Comparison of ENCODE assay signal across 22 mouse cellular contexts in genomic region chr11:119816798-119817361, GRCm38 (mm10).
DNase-seq lines count a peak whose midpoint lies in the region; ATAC-seq and TF ChIP-seq lines count a peak whose summit lies in the region.
"Had no signal": no experiment of that assay in that cellular context is flagged by ENCODE, and none has a peak within 500 bp of the region (broad histone marks: within the 10 kb centered on the region; RNA-seq: fewer than 3 reads in every experiment).

No protein-coding gene starts in this region.

- H3K4me1 ChIP-seq in forebrain, embryonic 15.5 days, result peaks cover 10% of the 10 kb centered on the region; the same call in 1 of the 2 replicates
- H3K4me1 ChIP-seq in forebrain, embryonic 16.5 days (replicated peaks; ENCODE audit: control insufficient read depth, insufficient read depth, low read length), result peaks cover 8% of the 10 kb centered on the region; the same call in 1 of the 2 replicates
- H3K4me1 ChIP-seq in heart, postnatal 0 days (ENCODE audit: control insufficient read depth, insufficient read depth), result peaks cover 13% of the 10 kb centered on the region
- no peaks in the 10 kb centered on the region for H3K4me1 ChIP-seq in kidney, adult 2 months (ENCODE audit: control insufficient read depth, insufficient read depth, low read length)
- H3K4me1 ChIP-seq: midbrain, embryonic 13.5 days; stomach, embryonic 15.5 days had no signal

- no peaks in the 10 kb centered on the region for H3K79me3 ChIP-seq in C2C12 (ENCODE audit: low read depth)

- H3K27ac ChIP-seq in forebrain, embryonic 15.5 days (replicated peaks), result 0 out of 2 replicates have a peak overlapping the region, but pooled peaks have one; percentile 23
- H3K27ac ChIP-seq in forebrain, embryonic 16.5 days (ENCODE audit: low read length), result no peak overlapping the region
- H3K27ac ChIP-seq in heart, postnatal 0 days (ENCODE audit: low read depth), result peak overlapping the region; percentile 23; the same call in 1 of the 2 replicates
- H3K27ac ChIP-seq in macrophage, result peak overlapping the region; percentile 50
- no peak overlapping the region for H3K27ac ChIP-seq in kidney, adult 2 months (ENCODE audit: insufficient read depth, low read depth, low read length)
- H3K27ac ChIP-seq: hindbrain, embryonic 14.5 days; limb, embryonic 10.5 days; midbrain, embryonic 13.5 days; neural tube, embryonic 13.5 days; stomach, embryonic 15.5 days had no signal

- no peak overlapping the region for H3K4me2 ChIP-seq in forebrain, embryonic 15.5 days (replicated peaks)
- H3K4me2 ChIP-seq in forebrain, embryonic 16.5 days (ENCODE audit: low read length), result no peak overlapping the region
- H3K4me2 ChIP-seq in heart, postnatal 0 days (ENCODE audit: low read depth, low read length), result no peak overlapping the region
- H3K4me2 ChIP-seq: hindbrain, embryonic 14.5 days; midbrain, embryonic 13.5 days; neural tube, embryonic 13.5 days; stomach, embryonic 15.5 days had no signal

- intact Hi-C loops in heart, postnatal 14 days (cut with DNase I), result no loop called here

- ATAC-seq in forebrain, embryonic 15.5 days (replicated peaks), result no peak
- no peak for ATAC-seq in forebrain, embryonic 16.5 days
- ATAC-seq in heart, postnatal 0 days (ENCODE audit: insufficient read depth, low read depth), result peak; percentile 40
- ATAC-seq: inflammation-experienced regulatory T-cells, adult 6 months; midbrain, embryonic 13.5 days had no signal

- no peak for TF ChIP-seq CTCF in heart, postnatal 0 days (IDR thresholded peaks at IDR 0.05; ENCODE audit: low read depth)
- TF ChIP-seq CTCF in C2C12 (IDR thresholded peaks at IDR 0.05; ENCODE audit: control insufficient read depth, insufficient read depth, insufficient read length), result no peak
- TF ChIP-seq CTCF in kidney, adult 2 months (conservative IDR thresholded peaks at IDR 0.05; ENCODE audit: insufficient read depth, insufficient read length, low read depth, low read length), result no peak

- TF ChIP-seq POLR2A in kidney, adult 2 months (IDR thresholded peaks at IDR 0.05; ENCODE audit: low read depth, low read length), result no peak

- H3K9ac ChIP-seq in forebrain, embryonic 15.5 days (replicated peaks), result no peak overlapping the region
- H3K9ac ChIP-seq in forebrain, embryonic 16.5 days (replicated peaks; ENCODE audit: low read depth, low read length), result no peak overlapping the region
- H3K9ac ChIP-seq in heart, postnatal 0 days (replicated peaks; ENCODE audit: low read depth, low read length), result no peak overlapping the region
- H3K9ac ChIP-seq: hindbrain, embryonic 14.5 days; midbrain, embryonic 13.5 days; neural tube, embryonic 13.5 days; stomach, embryonic 15.5 days had no signal

- H3ac ChIP-seq in C2C12 (ENCODE audit: control insufficient read depth, insufficient read length, low read depth), result peak overlapping the region; percentile 9

- H3K4me3 ChIP-seq in forebrain, embryonic 15.5 days, result no peak overlapping the region
- H3K4me3 ChIP-seq in forebrain, embryonic 16.5 days (replicated peaks; ENCODE audit: low read length), result no peak overlapping the region
- no peak overlapping the region for H3K4me3 ChIP-seq in heart, postnatal 0 days (ENCODE audit: low read depth, low read length)
- H3K4me3 ChIP-seq in C2C12 (ENCODE audit: insufficient read depth, poor library complexity, severe bottlenecking) (no peak overlapping the region), macrophage (ENCODE audit: inconsistent target) (no peak overlapping the region)
- no peak overlapping the region for H3K4me3 ChIP-seq in kidney, adult 2 months (ENCODE audit: insufficient read depth, low read depth, low read length)
- H3K4me3 ChIP-seq: limb, embryonic 10.5 days; midbrain, embryonic 13.5 days; neural tube, embryonic 13.5 days; stomach, embryonic 15.5 days had no signal

- peaks cover 14% of the 10 kb centered on the region for H3K79me2 ChIP-seq in C2C12 (ENCODE audit: control insufficient read depth, insufficient read depth)
- no peaks in the 10 kb centered on the region for H3K79me2 ChIP-seq in macrophage (ENCODE audit: inconsistent target)

- DNase-seq in heart, postnatal 0 days (ENCODE audit: low spot score), result no peak
- no peak for DNase-seq in heart, postnatal 14 days
- no peak for DNase-seq in kidney, adult 2 months
- DNase-seq: adrenal gland, postnatal 10 days; B cell, adult 2 months; cerebellum, adult 8-10 months; cerebellum, postnatal 36 days; gastrocnemius, postnatal 10 days; heart, postnatal 36 days; kidney, adult 18-20 months; kidney, postnatal 10 days; thymus, postnatal 25 days had no signal

- H3K9me3 ChIP-seq in forebrain, embryonic 15.5 days, result no peaks in the 10 kb centered on the region
- no peaks in the 10 kb centered on the region for H3K9me3 ChIP-seq in forebrain, embryonic 16.5 days (ENCODE audit: control insufficient read depth, low read length)
- H3K9me3 ChIP-seq in heart, postnatal 0 days (replicated peaks; ENCODE audit: control insufficient read depth, low read length), result no peaks in the 10 kb centered on the region
- H3K9me3 ChIP-seq: limb, embryonic 10.5 days; midbrain, embryonic 13.5 days; neural tube, embryonic 13.5 days; stomach, embryonic 15.5 days had no signal

- peaks cover 6% of the 10 kb centered on the region for H3K36me3 ChIP-seq in forebrain, embryonic 15.5 days
- no peaks in the 10 kb centered on the region; the same call in 1 of the 2 replicates for H3K36me3 ChIP-seq in forebrain, embryonic 16.5 days (ENCODE audit: control insufficient read depth, insufficient read depth)
- peaks cover 41% of the 10 kb centered on the region for H3K36me3 ChIP-seq in heart, postnatal 0 days (replicated peaks; ENCODE audit: control insufficient read depth, insufficient read depth, low read length)
- peaks cover 51% of the 10 kb centered on the region for H3K36me3 ChIP-seq in C2C12 (ENCODE audit: control insufficient read depth, insufficient read depth)
- peaks cover 13% of the 10 kb centered on the region; the same call in 1 of the 2 replicates for H3K36me3 ChIP-seq in macrophage (ENCODE audit: inconsistent target)
- no peaks in the 10 kb centered on the region for H3K36me3 ChIP-seq in kidney, adult 2 months (ENCODE audit: control insufficient read depth, insufficient read depth, low read length)

- WGBS in forebrain, embryonic 15.5 days, result 68% methylated on average over 14 of the region's 14 CpGs
- 62% methylated on average over 14 of the region's 14 CpGs for WGBS in forebrain, embryonic 16.5 days
- 39% methylated on average over 14 of the region's 14 CpGs for WGBS in heart, postnatal 0 days
- WGBS in macrophage (ENCODE audit: missing documents), result 86% methylated on average over 13 of the region's 14 CpGs
- WGBS in kidney, adult 2 months, result 85% methylated on average over 14 of the region's 14 CpGs

- no peaks in the 10 kb centered on the region for H3K27me3 ChIP-seq in forebrain, embryonic 15.5 days
- no peaks in the 10 kb centered on the region for H3K27me3 ChIP-seq in forebrain, embryonic 16.5 days (replicated peaks; ENCODE audit: control insufficient read depth, insufficient read depth, low read length)
- H3K27me3 ChIP-seq in heart, postnatal 0 days (ENCODE audit: control insufficient read depth, insufficient read depth, low read length), result no peaks in the 10 kb centered on the region
- H3K27me3 ChIP-seq in C2C12 (ENCODE audit: control insufficient read depth, insufficient read depth, insufficient read length), result no peaks in the 10 kb centered on the region
- H3K27me3 ChIP-seq in kidney, adult 2 months (replicated peaks; ENCODE audit: control insufficient read depth, insufficient read depth, low read length), result no peaks in the 10 kb centered on the region
- H3K27me3 ChIP-seq: midbrain, embryonic 13.5 days; neural tube, embryonic 13.5 days; stomach, embryonic 15.5 days had no signal

- TF ChIP-seq EP300 in heart, postnatal 0 days (IDR thresholded peaks at IDR 0.05; ENCODE audit: low read depth), result no peak

TF ChIP-seq in C2C12, 6 proteins besides CTCF, POLR2A, EP300 and RAD21:
- no peak for TF ChIP-seq MYOG (IDR thresholded peaks at IDR 0.05; ENCODE audit: control insufficient read depth, extremely low read depth, insufficient read length)
- peak; percentile 40 for TF ChIP-seq MYOD1 (IDR thresholded peaks at IDR 0.05; ENCODE audit: control insufficient read depth, insufficient read length, low read depth)

Comparison
In these comparisons a context has a peak if more than half of its experiments do, and no peak if none do; other contexts are left out.
1. H3K27ac ChIP-seq: peak in forebrain, embryonic 15.5 days (single experiment), heart, postnatal 0 days (single experiment) and macrophage (single experiment); none in forebrain, embryonic 16.5 days (single experiment) and kidney, adult 2 months (single experiment).